Mouse (Mus musculus): ENCODE results near the gene Tef. TPM values are rescaled to one million over a fixed set of nuclear protein-coding genes. Genes with fewer than 3 reads are reported as not detected.

Gene Tef
- polyA plus RNA-seq, 1 experiment from 2014 or later, result 19.2 TPM

DNA sequence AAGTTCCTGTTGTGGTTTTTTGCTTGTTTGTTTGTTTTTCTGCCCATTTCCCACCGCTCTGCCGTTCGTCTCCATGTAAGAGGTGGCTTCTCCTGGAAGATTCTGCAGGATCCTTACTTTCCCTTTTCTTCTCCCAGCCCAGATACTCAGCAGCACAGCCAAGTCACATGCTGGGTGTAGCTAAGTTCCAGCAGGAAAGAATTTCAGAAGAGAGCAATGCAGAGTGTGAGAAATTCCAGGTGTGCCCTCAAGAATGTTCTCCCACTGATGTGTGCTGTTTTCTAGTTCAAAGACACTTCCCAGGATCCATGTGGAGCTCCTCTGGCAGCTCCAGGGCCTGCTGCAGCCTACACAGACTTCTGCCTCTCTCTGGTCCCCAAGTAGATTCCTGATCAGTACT lies 2.7 kb downstream of the Tef start:
- WGBS, result 73% methylated on average over 3 of the region's 3 CpGs
- Histone ChIP-seq H3K9me3 (ENCODE audit: control insufficient read depth, low read length) (no peaks in the 10 kb centered on the region), H3K27me3 (ENCODE audit: control insufficient read depth, insufficient read depth, low read length) (no peaks in the 10 kb centered on the region), H3K36me3 (ENCODE audit: control insufficient read depth, insufficient read depth, low read length) (no peaks in the 10 kb centered on the region), H3K4me2 (replicated peaks; ENCODE audit: low read depth, low read length) (no peak overlapping the region), H3K4me3 (ENCODE audit: low read length) (no peak overlapping the region), H3K27ac (ENCODE audit: low read depth, low read length) (no peak overlapping the region; the same call in 1 of the 2 replicates), H3K9ac (ENCODE audit: low read depth, low read length) (no peak overlapping the region), H3K4me1 (ENCODE audit: control insufficient read depth, insufficient read depth, low read length) (peaks cover 49% of the 10 kb centered on the region)
- ATAC-seq (ENCODE audit: low FRiP score, low TSS enrichment), result no peak

DNA sequence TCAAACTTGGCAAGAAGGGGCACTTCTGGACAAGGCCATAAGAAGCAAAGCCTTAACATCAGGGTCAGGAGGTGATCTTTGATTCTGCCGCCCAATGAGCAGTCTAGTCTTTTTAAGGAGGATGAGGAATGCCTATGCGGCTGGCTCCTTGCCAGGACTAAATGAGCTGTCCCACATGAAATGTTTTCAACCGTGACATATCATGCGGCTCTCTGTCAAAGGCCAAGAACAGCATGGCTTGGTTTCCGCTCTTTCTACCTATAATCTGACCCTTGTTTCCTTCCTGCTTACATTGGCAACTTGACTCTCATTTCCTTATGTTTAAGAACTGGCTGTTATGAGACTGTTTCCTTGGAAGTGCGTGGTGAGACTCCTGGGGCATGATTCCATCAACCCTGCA lies 3.4 kb downstream of the Tef start:
- WGBS, result 14% methylated on average over 6 of the region's 6 CpGs
- H3K4me3 ChIP-seq (ENCODE audit: low read length), result no peak overlapping the region
- no peak overlapping the region for H3K4me2 ChIP-seq (replicated peaks; ENCODE audit: low read depth, low read length)
- H3K9me3 ChIP-seq (ENCODE audit: control insufficient read depth, low read length), result no peaks in the 10 kb centered on the region
- H3K36me3 ChIP-seq (ENCODE audit: control insufficient read depth, insufficient read depth, low read length), result no peaks in the 10 kb centered on the region
- no peaks in the 10 kb centered on the region for H3K27me3 ChIP-seq (ENCODE audit: control insufficient read depth, insufficient read depth, low read length)
- ATAC-seq (ENCODE audit: low FRiP score, low TSS enrichment), result no peak
- no peak overlapping the region for H3K9ac ChIP-seq (ENCODE audit: low read depth, low read length)
- peak overlapping the region; percentile 38; the same call in 1 of the 2 replicates for H3K27ac ChIP-seq (ENCODE audit: low read depth, low read length)
- H3K4me1 ChIP-seq (ENCODE audit: control insufficient read depth, insufficient read depth, low read length), result peaks cover 49% of the 10 kb centered on the region

DNA sequence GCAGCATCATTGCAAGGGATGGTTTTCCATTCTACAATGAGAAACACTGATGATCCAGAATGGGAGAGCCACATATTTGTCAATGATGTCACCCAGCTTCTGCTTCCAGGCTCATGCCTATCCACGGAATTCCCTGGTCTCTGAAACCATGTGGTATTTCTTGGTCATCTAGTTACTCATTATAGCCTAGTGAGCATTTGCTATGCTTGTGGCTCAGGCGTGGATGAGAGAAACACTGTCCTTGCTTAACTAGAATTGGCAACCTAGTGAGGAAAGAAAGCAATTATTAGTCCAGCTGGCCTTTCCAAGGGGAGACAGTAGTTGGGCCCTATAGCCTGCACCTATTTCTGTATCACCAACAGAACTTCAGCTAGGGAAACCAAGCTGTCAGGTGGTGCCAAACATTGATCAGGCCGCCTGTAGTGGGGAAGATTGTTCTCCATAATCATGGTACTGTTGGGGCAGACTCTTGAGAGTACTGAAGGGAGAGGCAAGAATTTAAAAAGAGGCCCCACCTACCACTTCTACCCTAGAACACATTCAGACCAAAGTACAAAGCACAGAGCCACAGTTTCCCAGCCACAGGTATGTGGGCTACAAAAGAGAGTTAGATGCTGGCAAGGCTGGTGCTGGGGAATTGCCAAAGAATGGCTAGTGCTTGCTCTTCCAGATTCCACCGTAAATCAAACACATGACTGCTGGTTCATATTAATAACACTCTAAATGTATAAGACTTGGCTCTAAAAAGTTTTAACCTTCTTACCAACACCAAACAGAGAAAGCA lies 4.6 kb downstream of the Tef start:
- no peaks in the 10 kb centered on the region for H3K9me3 ChIP-seq (ENCODE audit: control insufficient read depth, low read length)
- H3K4me1 ChIP-seq (ENCODE audit: control insufficient read depth, insufficient read depth, low read length), result peaks cover 50% of the 10 kb centered on the region
- H3K4me3 ChIP-seq (ENCODE audit: low read length), result no peak overlapping the region
- H3K27ac ChIP-seq (ENCODE audit: low read depth, low read length), result no peak overlapping the region
- no peak overlapping the region for H3K4me2 ChIP-seq (replicated peaks; ENCODE audit: low read depth, low read length)
- no peaks in the 10 kb centered on the region for H3K27me3 ChIP-seq (ENCODE audit: control insufficient read depth, insufficient read depth, low read length)
- 82% methylated on average over 4 of the region's 4 CpGs for WGBS
- ATAC-seq (ENCODE audit: low FRiP score, low TSS enrichment), result no peak
- H3K36me3 ChIP-seq (ENCODE audit: control insufficient read depth, insufficient read depth, low read length), result no peaks in the 10 kb centered on the region
- H3K9ac ChIP-seq (ENCODE audit: low read depth, low read length), result no peak overlapping the region

DNA sequence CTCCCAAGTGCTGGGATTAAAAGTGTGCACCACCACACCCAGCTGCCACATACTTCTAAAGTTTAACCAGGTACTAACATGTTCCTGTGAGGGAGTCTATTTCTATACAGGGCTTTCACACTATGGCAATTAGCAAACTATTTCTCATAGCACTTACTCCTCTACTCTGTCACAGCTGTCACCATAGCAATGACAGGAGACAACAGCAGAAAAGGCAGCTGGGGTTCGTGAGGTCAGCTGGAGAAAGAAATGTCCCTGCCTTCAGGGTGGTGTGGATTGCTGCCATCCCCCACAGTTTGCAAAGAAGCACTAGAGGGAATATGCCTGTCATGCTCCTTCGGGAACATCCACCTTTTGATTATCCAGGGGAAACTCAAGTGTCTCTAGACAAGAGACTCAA lies 6.6 kb downstream of the Tef start:
- Histone ChIP-seq H3K4me1 (ENCODE audit: control insufficient read depth, insufficient read depth, low read length) (peaks cover 41% of the 10 kb centered on the region), H3K27ac (ENCODE audit: low read depth, low read length) (no peak overlapping the region), H3K27me3 (ENCODE audit: control insufficient read depth, insufficient read depth, low read length) (no peaks in the 10 kb centered on the region), H3K4me3 (ENCODE audit: low read length) (no peak overlapping the region), H3K9ac (ENCODE audit: low read depth, low read length) (no peak overlapping the region), H3K36me3 (ENCODE audit: control insufficient read depth, insufficient read depth, low read length) (no peaks in the 10 kb centered on the region), H3K4me2 (replicated peaks; ENCODE audit: low read depth, low read length) (no peak overlapping the region), H3K9me3 (ENCODE audit: control insufficient read depth, low read length) (no peaks in the 10 kb centered on the region)
- 64% methylated on average over 2 of the region's 2 CpGs for WGBS
- no peak for ATAC-seq (ENCODE audit: low FRiP score, low TSS enrichment)

DNA sequence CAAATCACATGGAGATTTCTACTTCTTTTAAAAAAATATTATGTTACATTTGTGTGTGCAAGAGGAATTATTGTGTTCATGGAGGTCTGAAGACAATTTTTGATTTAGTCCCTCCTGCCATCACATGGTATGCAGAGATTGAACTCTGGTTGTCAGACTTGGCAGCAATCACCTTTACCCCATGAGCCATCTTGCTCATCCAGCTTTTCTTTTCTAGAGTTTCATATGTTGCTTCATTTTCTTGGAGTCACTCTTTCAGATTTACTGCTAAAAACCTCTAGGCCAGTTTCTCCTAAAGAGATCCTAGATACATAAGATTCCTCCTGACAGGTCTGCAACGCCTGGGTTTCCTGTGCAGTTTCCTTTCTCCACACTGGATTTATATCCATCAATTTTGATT lies 7.3 kb downstream of the Tef start:
- Histone ChIP-seq H3K4me3 (ENCODE audit: low read length) (peak overlapping the region; percentile 60; the same call in 1 of the 2 replicates), H3K27ac (ENCODE audit: low read depth, low read length) (peak overlapping the region; percentile 89; the same call in 1 of the 2 replicates), H3K4me1 (ENCODE audit: control insufficient read depth, insufficient read depth, low read length) (peaks cover 37% of the 10 kb centered on the region)

DNA sequence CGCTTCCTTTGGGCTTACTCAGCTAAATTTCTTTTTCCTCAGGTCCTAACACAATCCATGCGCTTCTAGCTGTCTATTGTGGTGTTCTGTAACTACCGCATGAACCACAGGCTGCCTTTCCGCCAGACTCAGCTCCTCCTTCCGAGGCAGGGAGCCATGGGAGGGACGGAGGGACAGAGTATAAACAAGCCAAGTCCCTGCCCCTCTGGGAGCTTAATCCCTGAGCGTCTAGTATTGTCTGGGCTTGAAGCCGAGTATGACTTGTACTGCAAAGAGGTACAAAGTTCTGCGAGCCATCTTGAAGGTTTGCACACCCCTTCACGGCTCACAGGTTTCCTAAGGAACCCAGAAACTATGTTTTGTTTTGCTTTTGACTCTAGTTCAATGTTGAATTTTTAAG lies 7.9 kb downstream of the Tef start:
- Histone ChIP-seq H3K27ac (ENCODE audit: low read depth, low read length) (peak overlapping the region; percentile 89), H3K4me2 (replicated peaks; ENCODE audit: low read depth, low read length) (peak overlapping the region; percentile 65), H3K4me3 (ENCODE audit: low read length) (peak overlapping the region; percentile 60), H3K4me1 (ENCODE audit: control insufficient read depth, insufficient read depth, low read length) (peaks cover 31% of the 10 kb centered on the region), H3K9ac (ENCODE audit: low read depth, low read length) (peak overlapping the region; percentile 48), H3K36me3 (ENCODE audit: control insufficient read depth, insufficient read depth, low read length) (peaks cover 3% of the 10 kb centered on the region), H3K9me3 (ENCODE audit: control insufficient read depth, low read length) (no peaks in the 10 kb centered on the region), H3K27me3 (ENCODE audit: control insufficient read depth, insufficient read depth, low read length) (no peaks in the 10 kb centered on the region)
- peak; percentile 29 for ATAC-seq (ENCODE audit: low FRiP score, low TSS enrichment)
- under 1% methylated on average over 10 of the region's 10 CpGs for WGBS

More for the DNA sequence above, 7.3 kb downstream of the Tef start:
- Histone ChIP-seq H3K36me3 (ENCODE audit: control insufficient read depth, insufficient read depth, low read length) (no peaks in the 10 kb centered on the region), H3K4me2 (replicated peaks; ENCODE audit: low read depth, low read length) (peak overlapping the region; percentile 65), H3K27me3 (ENCODE audit: control insufficient read depth, insufficient read depth, low read length) (no peaks in the 10 kb centered on the region), H3K9ac (ENCODE audit: low read depth, low read length) (peak overlapping the region; percentile 48; the same call in 1 of the 2 replicates), H3K9me3 (ENCODE audit: control insufficient read depth, low read length) (no peaks in the 10 kb centered on the region)
- no peak for ATAC-seq (ENCODE audit: low FRiP score, low TSS enrichment)
- 18% methylated on average over 1 of the region's 1 CpGs for WGBS

DNA sequence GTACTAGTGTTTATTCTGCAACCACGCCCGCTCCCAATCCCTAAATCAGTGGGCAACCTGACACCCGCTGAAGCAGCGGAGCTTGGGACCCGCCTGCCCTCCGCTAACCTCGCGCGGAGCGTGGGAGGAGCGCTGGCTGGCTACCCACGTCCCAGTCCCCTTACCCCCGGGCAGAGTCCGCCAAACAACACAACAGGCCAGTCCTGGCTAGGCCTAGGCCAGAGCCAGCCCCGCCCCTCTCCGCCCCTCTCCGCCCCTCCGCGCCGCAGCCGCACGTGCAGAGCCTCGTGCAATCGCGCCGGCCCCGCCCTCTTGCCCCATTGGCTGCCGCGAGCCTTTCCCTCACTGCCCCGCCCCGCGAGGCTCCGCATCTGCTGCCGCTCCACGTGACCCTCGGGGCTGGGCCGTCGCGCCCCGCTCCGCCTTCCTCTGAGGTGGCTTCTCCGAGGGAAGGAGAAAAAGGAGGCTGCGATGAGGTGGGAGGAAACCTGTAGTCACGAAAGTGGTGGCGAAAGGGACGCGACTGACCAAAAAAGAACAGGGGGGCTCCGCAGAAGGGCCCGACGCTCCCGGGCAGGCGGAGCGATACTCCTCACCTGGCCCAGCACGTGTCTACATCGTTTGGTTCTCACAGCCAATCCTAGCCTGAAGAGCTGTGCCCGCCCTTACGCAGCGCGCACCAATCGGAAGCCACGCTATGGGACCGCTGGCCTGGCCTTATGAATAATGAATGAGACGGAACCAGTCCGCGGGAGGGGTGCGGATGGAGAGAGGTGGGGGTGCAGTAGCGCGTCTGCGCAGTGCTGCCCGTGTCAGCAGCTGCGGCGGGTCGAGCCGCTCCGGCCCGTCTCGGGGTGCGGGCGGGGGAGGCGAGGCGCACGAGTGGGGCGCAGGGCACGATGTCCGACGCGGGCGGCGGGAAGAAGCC lies 8.7 kb downstream of the Tef start:
- under 1% methylated on average over 82 of the region's 89 CpGs for WGBS
- Histone ChIP-seq H3K4me2 (replicated peaks; ENCODE audit: low read depth, low read length) (peak overlapping the region; percentile 65), H3K27me3 (ENCODE audit: control insufficient read depth, insufficient read depth, low read length) (no peaks in the 10 kb centered on the region), H3K27ac (ENCODE audit: low read depth, low read length) (peak overlapping the region; percentile 89), H3K9me3 (ENCODE audit: control insufficient read depth, low read length) (no peaks in the 10 kb centered on the region), H3K36me3 (ENCODE audit: control insufficient read depth, insufficient read depth, low read length) (peaks cover 11% of the 10 kb centered on the region), H3K4me3 (ENCODE audit: low read length) (peak overlapping the region; percentile 60), H3K9ac (ENCODE audit: low read depth, low read length) (peak overlapping the region; percentile 69), H3K4me1 (ENCODE audit: control insufficient read depth, insufficient read depth, low read length) (peaks cover 23% of the 10 kb centered on the region)
- ATAC-seq (ENCODE audit: low FRiP score, low TSS enrichment), result peak; percentile 97

DNA sequence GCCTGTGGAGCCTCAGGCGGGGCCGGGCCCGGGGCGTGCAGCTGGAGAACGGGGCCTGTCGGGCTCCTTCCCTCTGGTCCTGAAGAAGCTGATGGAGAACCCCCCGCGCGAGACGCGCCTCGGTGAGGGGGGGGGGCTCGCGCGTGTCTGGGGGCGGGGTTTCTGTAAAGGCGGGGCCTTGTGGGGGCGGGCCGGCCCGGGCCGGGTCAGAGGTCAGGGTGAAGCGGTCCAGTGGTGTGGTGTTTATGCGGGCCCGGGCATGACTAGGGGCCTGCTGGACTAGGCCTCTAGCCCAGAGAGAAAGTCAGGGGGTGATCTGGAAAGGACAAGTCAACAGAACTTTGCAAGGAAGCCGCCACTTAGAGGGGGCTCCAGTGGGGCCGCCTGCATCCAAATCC lies 9.4 kb downstream of the Tef start:
- Histone ChIP-seq H3K36me3 (ENCODE audit: control insufficient read depth, insufficient read depth, low read length) (peaks cover 17% of the 10 kb centered on the region), H3K27ac (ENCODE audit: low read depth, low read length) (peak overlapping the region; percentile 75), H3K9me3 (ENCODE audit: control insufficient read depth, low read length) (no peaks in the 10 kb centered on the region), H3K4me2 (replicated peaks; ENCODE audit: low read depth, low read length) (peak overlapping the region; percentile 65), H3K4me1 (ENCODE audit: control insufficient read depth, insufficient read depth, low read length) (peaks cover 18% of the 10 kb centered on the region), H3K9ac (ENCODE audit: low read depth, low read length) (peak overlapping the region; percentile 69), H3K4me3 (ENCODE audit: low read length) (peak overlapping the region; percentile 60), H3K27me3 (ENCODE audit: control insufficient read depth, insufficient read depth, low read length) (no peaks in the 10 kb centered on the region)
- whole genome bisulfite sequencing, result 3% methylated on average over 22 of the region's 26 CpGs
- peak; percentile 20 for ATAC-seq (ENCODE audit: low FRiP score, low TSS enrichment)

Measured in kidney, embryonic 14.5 days (tissue).